Comparison of ENCODE assay signal across 26 mouse cellular contexts in genomic region chr19:42538911-42539310, GRCm38 (mm10). TPM values are rescaled to one million over a fixed set of nuclear protein-coding genes. Genes with fewer than 3 reads are reported as not detected.
DNase-seq lines count a peak whose midpoint lies in the region; ATAC-seq and TF ChIP-seq lines count a peak whose summit lies in the region.
"Had no signal": no experiment of that assay in that cellular context is flagged by ENCODE, and none has a peak within 500 bp of the region (broad histone marks: within the 10 kb centered on the region; RNA-seq: fewer than 3 reads in every experiment).

No protein-coding gene starts in this region.

- TF ChIP-seq CTCF in layer of hippocampus, adult 2 months (conservative IDR thresholded peaks at IDR 0.05): no peak
- TF ChIP-seq CTCF in liver, postnatal 0 days (IDR thresholded peaks at IDR 0.05; ENCODE audit: low read depth): no peak

- H3K36me3 ChIP-seq in liver, postnatal 0 days (replicated peaks; ENCODE audit: insufficient read depth, low read length): no peaks in the 10 kb centered on the region; the same call in 1 of the 2 replicates
- H3K36me3 ChIP-seq: embryonic facial prominence, embryonic 12.5 days; embryonic facial prominence, embryonic 15.5 days; forebrain, embryonic 10.5 days; hindbrain, embryonic 10.5 days; hindbrain, embryonic 13.5 days; intestine, embryonic 15.5 days had no signal

- WGBS in liver, postnatal 0 days (ENCODE audit: insufficient replicate concordance): 83% methylated on average over 2 of the region's 2 CpGs

- no peak overlapping the region for H3K4me3 ChIP-seq in layer of hippocampus, adult 2 months
- H3K4me3 ChIP-seq in liver, postnatal 0 days (ENCODE audit: low read depth, low read length): no peak overlapping the region
- H3K4me3 ChIP-seq: embryonic facial prominence, embryonic 12.5 days; embryonic facial prominence, embryonic 15.5 days; erythroblast, embryonic 14.5 days; forebrain, embryonic 10.5 days; forebrain, embryonic 13.5 days; hindbrain, embryonic 10.5 days; hindbrain, embryonic 13.5 days; intestine, embryonic 15.5 days had no signal

- TF ChIP-seq EP300 in liver, postnatal 0 days (IDR thresholded peaks at IDR 0.05; ENCODE audit: low read depth): no peak

- no peak overlapping the region for H3K9ac ChIP-seq in liver, postnatal 0 days (replicated peaks)
- H3K9ac ChIP-seq: embryonic facial prominence, embryonic 12.5 days; embryonic facial prominence, embryonic 15.5 days; forebrain, embryonic 13.5 days; hindbrain, embryonic 13.5 days; intestine, embryonic 15.5 days had no signal

- H3K4me1 ChIP-seq in liver, postnatal 0 days (ENCODE audit: insufficient read depth): peaks cover 7% of the 10 kb centered on the region; the same call in 1 of the 2 replicates
- H3K4me1 ChIP-seq: embryonic facial prominence, embryonic 12.5 days; forebrain, embryonic 13.5 days had no signal

- no peak for DNase-seq in layer of hippocampus, adult 2 months (ENCODE audit: low spot score in 2 of 2)
- DNase-seq in layer of hippocampus, postnatal 36 days: no peak
- peak; percentile 73 for DNase-seq in 3T3-L1 (ENCODE audit: low read depth, low spot score)
- peak; percentile 35 for DNase-seq in NIH3T3 (ENCODE audit: low read depth)
- DNase-seq in fibroblast of lung, adult 2 months (ENCODE audit: low read depth): peak; percentile 12
- no peak for DNase-seq in spleen, postnatal 36 days (ENCODE audit: low spot score in 2 of 2)
- no peak for DNase-seq in liver, postnatal 0 days
- DNase-seq: adrenal gland, postnatal 10 days; B cell, adult 2 months; cerebellum, adult 18-20 months; cerebellum, adult 9-11 months; cerebellum, postnatal 25 days had no signal

- no peak overlapping the region for H3K4me2 ChIP-seq in liver, postnatal 0 days (ENCODE audit: low read depth, low read length)
- H3K4me2 ChIP-seq: embryonic facial prominence, embryonic 12.5 days; embryonic facial prominence, embryonic 15.5 days; forebrain, embryonic 13.5 days; heart, embryonic 11.5 days; hindbrain, embryonic 13.5 days; intestine, embryonic 15.5 days had no signal

- H3K27ac ChIP-seq in layer of hippocampus, adult 2 months: peak overlapping the region; percentile 57; the same call in 1 of the 2 replicates
- no peak overlapping the region for H3K27ac ChIP-seq in liver, postnatal 0 days (ENCODE audit: low read depth)
- H3K27ac ChIP-seq: embryonic facial prominence, embryonic 12.5 days; embryonic facial prominence, embryonic 15.5 days; forebrain, embryonic 10.5 days; forebrain, embryonic 13.5 days; hindbrain, embryonic 10.5 days; intestine, embryonic 15.5 days had no signal

- no peaks in the 10 kb centered on the region for H3K27me3 ChIP-seq in liver, postnatal 0 days (ENCODE audit: insufficient read depth, low read length)
- H3K27me3 ChIP-seq: CH12.LX; embryonic facial prominence, embryonic 12.5 days; embryonic facial prominence, embryonic 15.5 days; forebrain, embryonic 13.5 days; hindbrain, embryonic 13.5 days; intestine, embryonic 15.5 days had no signal

- no peaks in the 10 kb centered on the region for H3K9me3 ChIP-seq in liver, postnatal 0 days (ENCODE audit: low read length)
- H3K9me3 ChIP-seq: embryonic facial prominence, embryonic 12.5 days; embryonic facial prominence, embryonic 15.5 days; forebrain, embryonic 10.5 days; forebrain, embryonic 13.5 days; G1E; hindbrain, embryonic 10.5 days; hindbrain, embryonic 13.5 days; intestine, embryonic 15.5 days had no signal

- no peak for ATAC-seq in megakaryocyte progenitor cell, adult 5-6 weeks (replicated peaks; ENCODE audit: poor library complexity)
- no peak for ATAC-seq in liver, postnatal 0 days
- ATAC-seq: forebrain, embryonic 13.5 days; forebrain, embryonic 16.5 days; hindbrain, embryonic 16.5 days; intestine, embryonic 15.5 days had no signal

RNA-seq across cellular contexts. Expression of gene R3hcc1l, which starts 20.4 kb away (rescaled TPM):
- 10 to 100 TPM; 27.4 to 27.5 TPM for total RNA-seq in layer of hippocampus, adult 2 months (2021)
- 10 to 100 TPM; 23.8 to 24.5 TPM for total RNA-seq in layer of hippocampus, postnatal 36 days (2021)
- 24.0 and 28.6 TPM in 2 replicates for total RNA-seq in megakaryocyte progenitor cell, adult 5-6 weeks (2015)
- total RNA-seq in megakaryocyte progenitor cell, adult 5-6 weeks (2017): 24.6 and 36.6 TPM in 2 replicates
- polyA plus RNA-seq in liver, postnatal 0 days (2015; fragmentation: Nextera tagmentation; extraction: Ambion mirVana): 7.5 and 7.9 TPM in 2 replicates

Comparison
In these comparisons a context has a peak if more than half of its experiments do, and no peak if none do; other contexts are left out.
1. DNase-seq: peak in 3T3-L1 (single experiment), NIH3T3 (single experiment) and fibroblast of lung, adult 2 months (single experiment); none in layer of hippocampus, adult 2 months (0 of 2), layer of hippocampus, postnatal 36 days (0 of 2), spleen, postnatal 36 days (0 of 2) and liver, postnatal 0 days (single experiment).